Mouse (Mus musculus): Measurements from ENCODE around the gene Emc7. TPM values are rescaled to one million over a fixed set of nuclear protein-coding genes. Genes with fewer than 3 reads are reported as not detected.

Emc7 gene
- polyA plus RNA-seq, 1 experiment = 15.0 TPM

- Histone ChIP-seq H3K79me2 (ENCODE audit: control insufficient read depth, insufficient read depth) (peaks cover 26% of the 10 kb centered on the region), H3K4me3 (ENCODE audit: insufficient read depth, poor library complexity, severe bottlenecking) (no peak overlapping the region), H3ac (ENCODE audit: control insufficient read depth, insufficient read length, low read depth) (no peak overlapping the region), H3K36me3 (ENCODE audit: control insufficient read depth, insufficient read depth) (no peaks in the 10 kb centered on the region), H3K27me3 (ENCODE audit: control insufficient read depth, insufficient read depth, insufficient read length) (no peaks in the 10 kb centered on the region), H3K79me3 (ENCODE audit: low read depth) (peaks cover 3% of the 10 kb centered on the region)
- TF ChIP-seq MYOD1 (IDR thresholded peaks at IDR 0.05; ENCODE audit: control insufficient read depth, insufficient read length, low read depth) (no peak), MAX (IDR thresholded peaks at IDR 0.05) (no peak), CEBPB (IDR thresholded peaks at IDR 0.05; ENCODE audit: low read depth) (no peak), MYOG (IDR thresholded peaks at IDR 0.05; ENCODE audit: control insufficient read depth, extremely low read depth, insufficient read length) (no peak), FOSL1 (IDR thresholded peaks at IDR 0.05; ENCODE audit: insufficient read depth, low read length, poor library complexity, severe bottlenecking) (no peak), USF1 (IDR thresholded peaks at IDR 0.05; ENCODE audit: low read depth) (no peak), CTCF (IDR thresholded peaks at IDR 0.05; ENCODE audit: control insufficient read depth, insufficient read depth, insufficient read length) (no peak)
These were observed 36.8 kb downstream of the Emc7 start for GRCm38 (mm10) chr2:112491629-112492028.

DNA sequence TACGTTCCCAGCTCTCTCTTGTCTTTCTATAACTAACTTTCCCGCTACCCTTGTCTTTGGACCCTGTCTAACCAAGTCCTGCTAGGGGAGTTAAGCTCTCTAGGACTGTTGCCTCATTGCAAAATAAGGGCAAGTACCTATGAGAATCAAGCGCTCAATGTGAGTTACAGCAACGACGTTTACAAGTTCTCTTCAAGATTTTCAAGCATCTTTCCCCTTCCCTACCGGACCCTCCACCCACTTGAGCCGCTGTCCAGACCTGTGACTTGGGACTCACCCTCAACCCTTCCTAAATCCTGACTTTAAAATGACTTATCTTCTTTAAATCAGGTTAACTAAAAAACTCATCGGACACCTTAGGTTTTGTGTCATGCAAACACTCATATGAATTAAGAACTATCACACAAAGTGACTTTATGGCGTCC is 37.6 kb downstream of the Emc7 start:
- H3K79me2 ChIP-seq (ENCODE audit: control insufficient read depth, insufficient read depth) = peaks cover 33% of the 10 kb centered on the region
- H3K4me3 ChIP-seq (ENCODE audit: insufficient read depth, poor library complexity, severe bottlenecking) = peak overlapping the region; percentile 64
- TF ChIP-seq MAX (IDR thresholded peaks at IDR 0.05) = no peak
- no peak for TF ChIP-seq CTCF (IDR thresholded peaks at IDR 0.05; ENCODE audit: control insufficient read depth, insufficient read depth, insufficient read length)
- peak; percentile 26 for TF ChIP-seq CEBPB (IDR thresholded peaks at IDR 0.05; ENCODE audit: low read depth)
- H3K79me3 ChIP-seq (ENCODE audit: low read depth) = peaks cover 6% of the 10 kb centered on the region
- peak overlapping the region; percentile 96 for H3ac ChIP-seq (ENCODE audit: control insufficient read depth, insufficient read length, low read depth)
- H3K27me3 ChIP-seq (ENCODE audit: control insufficient read depth, insufficient read depth, insufficient read length) = no peaks in the 10 kb centered on the region
- H3K36me3 ChIP-seq (ENCODE audit: control insufficient read depth, insufficient read depth) = peaks cover 7% of the 10 kb centered on the region

- peaks cover 8% of the 10 kb centered on the region for H3K36me3 ChIP-seq (ENCODE audit: control insufficient read depth, insufficient read depth)
- TF ChIP-seq MAX (IDR thresholded peaks at IDR 0.05) = peak; percentile 46
- TF ChIP-seq MYOG (IDR thresholded peaks at IDR 0.05; ENCODE audit: control insufficient read depth, extremely low read depth, insufficient read length) = no peak
- peaks cover 6% of the 10 kb centered on the region for H3K79me3 ChIP-seq (ENCODE audit: low read depth)
- H3K79me2 ChIP-seq (ENCODE audit: control insufficient read depth, insufficient read depth) = peaks cover 36% of the 10 kb centered on the region
- peak within 1 kb of the TSS; percentile 64 for H3K4me3 ChIP-seq (ENCODE audit: insufficient read depth, poor library complexity, severe bottlenecking)
- H3ac ChIP-seq (ENCODE audit: control insufficient read depth, insufficient read length, low read depth) = peak within 1 kb of the TSS; percentile 96
- H3K27me3 ChIP-seq (ENCODE audit: control insufficient read depth, insufficient read depth, insufficient read length) = no peaks in the 10 kb centered on the region
These were observed 38.2 kb downstream of the Emc7 start, which contains the start of gene Aven for GRCm38 (mm10) chr2:112492856-112493538. Gene Aven (plus strand): TSS chr2:112492964.

- peak overlapping the region; percentile 96 for H3ac ChIP-seq (ENCODE audit: control insufficient read depth, insufficient read length, low read depth)
- no peak for TF ChIP-seq FOSL1 (IDR thresholded peaks at IDR 0.05; ENCODE audit: insufficient read depth, low read length, poor library complexity, severe bottlenecking)
- TF ChIP-seq MYOG (IDR thresholded peaks at IDR 0.05; ENCODE audit: control insufficient read depth, extremely low read depth, insufficient read length) = no peak
- TF ChIP-seq CTCF (IDR thresholded peaks at IDR 0.05; ENCODE audit: control insufficient read depth, insufficient read depth, insufficient read length) = no peak
- no peak for TF ChIP-seq MAX (IDR thresholded peaks at IDR 0.05)
- no peak for TF ChIP-seq MYOD1 (IDR thresholded peaks at IDR 0.05; ENCODE audit: control insufficient read depth, insufficient read length, low read depth)
- peaks cover 8% of the 10 kb centered on the region for H3K36me3 ChIP-seq (ENCODE audit: control insufficient read depth, insufficient read depth)
- peaks cover 6% of the 10 kb centered on the region for H3K79me3 ChIP-seq (ENCODE audit: low read depth)
- H3K79me2 ChIP-seq (ENCODE audit: control insufficient read depth, insufficient read depth) = peaks cover 39% of the 10 kb centered on the region
- H3K27me3 ChIP-seq (ENCODE audit: control insufficient read depth, insufficient read depth, insufficient read length) = no peaks in the 10 kb centered on the region
- H3K4me3 ChIP-seq (ENCODE audit: insufficient read depth, poor library complexity, severe bottlenecking) = peak overlapping the region; percentile 64
These were observed 38.9 kb downstream of the Emc7 start for GRCm38 (mm10) chr2:112493539-112494260.

DNA sequence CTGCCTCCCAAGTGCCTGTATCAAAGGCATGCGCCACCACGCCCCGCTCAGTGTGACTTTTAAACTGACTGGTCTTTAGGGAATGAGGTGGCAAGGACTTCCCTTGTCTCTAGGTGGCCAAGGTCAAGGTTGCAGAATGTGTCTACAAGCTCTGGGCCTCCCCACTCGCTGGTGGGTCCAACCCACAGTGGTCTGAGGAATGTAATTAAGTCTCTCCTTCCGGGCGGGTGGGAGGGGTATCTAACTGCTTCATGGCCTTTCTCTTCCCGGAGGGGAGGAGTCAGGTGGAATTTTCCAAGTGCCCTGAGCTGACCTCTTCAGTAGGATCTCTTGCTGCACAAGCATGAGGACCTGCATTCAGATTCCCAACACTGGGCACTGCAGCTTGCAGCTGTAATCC is 43.1 kb downstream of the Emc7 start:
- Histone ChIP-seq H3K36me3 (ENCODE audit: control insufficient read depth, insufficient read depth) (peaks cover 8% of the 10 kb centered on the region), H3ac (ENCODE audit: control insufficient read depth, insufficient read length, low read depth) (no peak overlapping the region), H3K79me2 (ENCODE audit: control insufficient read depth, insufficient read depth) (peaks cover 44% of the 10 kb centered on the region), H3K79me3 (ENCODE audit: low read depth) (peaks cover 9% of the 10 kb centered on the region), H3K4me3 (ENCODE audit: insufficient read depth, poor library complexity, severe bottlenecking) (no peak overlapping the region), H3K27me3 (ENCODE audit: control insufficient read depth, insufficient read depth, insufficient read length) (no peaks in the 10 kb centered on the region)
- TF ChIP-seq MYOG (IDR thresholded peaks at IDR 0.05; ENCODE audit: control insufficient read depth, extremely low read depth, insufficient read length) (no peak), MAX (IDR thresholded peaks at IDR 0.05) (no peak), MYOD1 (IDR thresholded peaks at IDR 0.05; ENCODE audit: control insufficient read depth, insufficient read length, low read depth) (no peak)

DNA sequence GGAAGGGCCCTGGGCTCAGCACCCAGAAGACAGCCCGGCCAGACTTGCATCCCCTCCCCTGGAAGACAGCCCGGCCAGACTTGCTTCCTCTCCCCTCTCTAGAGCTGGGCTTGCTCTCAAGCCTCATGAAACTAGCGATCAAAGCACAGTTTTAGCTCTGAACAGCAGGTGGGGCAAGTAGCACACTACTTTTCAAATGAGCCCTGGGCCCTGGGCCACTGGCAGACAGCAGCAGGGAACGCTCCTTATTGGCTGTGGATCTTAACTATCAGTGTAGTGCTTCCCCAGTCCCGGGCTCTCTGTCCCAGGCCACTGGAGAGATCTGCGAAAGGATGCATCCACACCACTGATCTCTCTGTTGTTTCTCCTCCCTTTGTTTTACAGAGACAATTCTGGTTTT is 46.4 kb downstream of the Emc7 start:
- Histone ChIP-seq H3ac (ENCODE audit: control insufficient read depth, insufficient read length, low read depth) (no peak overlapping the region), H3K4me3 (ENCODE audit: insufficient read depth, poor library complexity, severe bottlenecking) (no peak overlapping the region), H3K27me3 (ENCODE audit: control insufficient read depth, insufficient read depth, insufficient read length) (no peaks in the 10 kb centered on the region), H3K79me3 (ENCODE audit: low read depth) (peaks cover 6% of the 10 kb centered on the region), H3K79me2 (ENCODE audit: control insufficient read depth, insufficient read depth) (peaks cover 20% of the 10 kb centered on the region), H3K36me3 (ENCODE audit: control insufficient read depth, insufficient read depth) (peaks cover 8% of the 10 kb centered on the region)
- TF ChIP-seq CTCF (IDR thresholded peaks at IDR 0.05; ENCODE audit: control insufficient read depth, insufficient read depth, insufficient read length) (peak; percentile 12), USF1 (IDR thresholded peaks at IDR 0.05; ENCODE audit: low read depth) (no peak), CEBPB (IDR thresholded peaks at IDR 0.05; ENCODE audit: low read depth) (no peak), MYOD1 (IDR thresholded peaks at IDR 0.05; ENCODE audit: control insufficient read depth, insufficient read length, low read depth) (no peak), FOSL1 (IDR thresholded peaks at IDR 0.05; ENCODE audit: insufficient read depth, low read length, poor library complexity, severe bottlenecking) (no peak)
